Comparison of ENCODE assay signal across 28 mouse cellular contexts in the genomic region with DNA sequence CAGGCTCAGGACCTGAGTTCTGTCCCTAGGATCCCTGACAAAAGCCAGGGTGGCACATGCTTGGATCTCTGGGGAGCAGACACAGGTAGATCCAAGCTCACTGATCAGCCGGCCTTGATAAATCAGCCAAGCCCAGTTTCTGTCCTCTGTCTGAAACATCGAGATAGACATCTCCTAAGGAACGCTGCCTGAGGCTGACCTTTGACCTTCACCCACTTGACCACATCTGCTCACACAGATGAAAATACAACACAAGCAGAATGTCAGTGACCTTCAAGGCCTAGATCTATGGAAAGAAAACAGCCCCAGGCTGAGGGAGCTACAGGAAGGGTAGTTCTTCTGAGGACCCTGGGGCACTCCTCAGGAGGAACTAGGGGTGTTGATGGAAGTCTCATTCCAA.
A peak's percentile ranks its signal among the peaks of the same experiment; 100 is the strongest.
DNase-seq lines count a peak whose midpoint lies in the region; ATAC-seq lines count a peak whose summit lies in the region.
"Had no signal": no experiment of that assay in that cellular context is flagged by ENCODE, and none has a peak within 500 bp of the region (broad histone marks: within the 10 kb centered on the region; RNA-seq: fewer than 3 reads in every experiment).

No protein-coding gene starts in this region.

- no peak overlapping the region for H3K4me3 ChIP-seq in embryonic facial prominence, embryonic 10.5 days
- no peak overlapping the region for H3K4me3 ChIP-seq in heart, embryonic 11.5 days (ENCODE audit: low read depth, low read length)
- H3K4me3 ChIP-seq: embryonic facial prominence, embryonic 15.5 days; forebrain, embryonic 12.5 days; heart, adult 2 months; heart, embryonic 13.5 days; hindbrain, embryonic 12.5 days; liver, embryonic 13.5 days; megakaryocyte, embryonic 14.5 days; midbrain, embryonic 13.5 days had no signal

- no peak overlapping the region for H3K9ac ChIP-seq in heart, embryonic 11.5 days (ENCODE audit: low read depth, low read length)
- H3K9ac ChIP-seq: embryonic facial prominence, embryonic 15.5 days; forebrain, embryonic 12.5 days; forebrain, postnatal 0 days; heart, embryonic 13.5 days; hindbrain, embryonic 12.5 days; liver, embryonic 13.5 days; midbrain, embryonic 13.5 days had no signal

- no peak overlapping the region for H3K27ac ChIP-seq in embryonic facial prominence, embryonic 10.5 days (replicated peaks)
- no peak overlapping the region for H3K27ac ChIP-seq in heart, embryonic 11.5 days (ENCODE audit: low read depth, low read length)
- H3K27ac ChIP-seq: embryonic facial prominence, embryonic 15.5 days; forebrain, embryonic 12.5 days; heart, adult 2 months; heart, embryonic 13.5 days; hindbrain, embryonic 12.5 days; liver, embryonic 13.5 days; midbrain, embryonic 13.5 days had no signal

- peak; percentile 18 for DNase-seq in kidney, adult 18-20 months
- DNase-seq in kidney, adult 8-10 months: no peak
- DNase-seq in ES-CJ7 (ENCODE audit: low read depth, low spot score): peak; percentile 21
- DNase-seq in ZHBTc4 (ENCODE audit: low read depth, low spot score): peak; percentile 47
- DNase-seq in embryonic facial prominence, embryonic 10.5 days (ENCODE audit: low spot score): peak; percentile 18
- no peak for DNase-seq in left cerebral cortex, adult 8-10 months (ENCODE audit: low spot score in 2 of 2)
- DNase-seq: adrenal gland, postnatal 10 days; cerebellum, adult 8-10 months; cerebellum, postnatal 25 days; forebrain, postnatal 0 days; heart, adult 2 months; heart, postnatal 10 days; left cerebral cortex, postnatal 4 days; liver, embryonic 13.5 days; lung, adult 18-20 months; lung, postnatal 4 days; right cerebral cortex, postnatal 25 days; thymus, adult 18-20 months; thymus, postnatal 25 days had no signal

- WGBS in embryonic facial prominence, embryonic 10.5 days: 28% methylated on average over 3 of the region's 3 CpGs
- WGBS in heart, embryonic 11.5 days (ENCODE audit: insufficient replicate concordance): 40% methylated on average over 3 of the region's 3 CpGs

- no peaks in the 10 kb centered on the region for H3K9me3 ChIP-seq in embryonic facial prominence, embryonic 10.5 days
- no peaks in the 10 kb centered on the region for H3K9me3 ChIP-seq in heart, embryonic 11.5 days (replicated peaks; ENCODE audit: control insufficient read depth, low read length)
- H3K9me3 ChIP-seq: embryonic facial prominence, embryonic 15.5 days; forebrain, embryonic 12.5 days; heart, embryonic 13.5 days; hindbrain, embryonic 12.5 days; liver, embryonic 13.5 days; megakaryocyte, embryonic 14.5 days; midbrain, embryonic 13.5 days had no signal

- H3K4me2 ChIP-seq in heart, embryonic 11.5 days: no peak overlapping the region
- H3K4me2 ChIP-seq: embryonic facial prominence, embryonic 15.5 days; forebrain, embryonic 12.5 days; heart, embryonic 13.5 days; hindbrain, embryonic 12.5 days; liver, embryonic 13.5 days; midbrain, embryonic 13.5 days had no signal

- H3K36me3 ChIP-seq in embryonic facial prominence, embryonic 10.5 days (replicated peaks): peaks cover 51% of the 10 kb centered on the region
- no peaks in the 10 kb centered on the region for H3K36me3 ChIP-seq in heart, embryonic 11.5 days (ENCODE audit: control insufficient read depth, insufficient read depth, low read length)
- H3K36me3 ChIP-seq: liver, embryonic 13.5 days had no signal

- peaks cover 8% of the 10 kb centered on the region for H3K4me1 ChIP-seq in embryonic facial prominence, embryonic 10.5 days
- H3K4me1 ChIP-seq in heart, embryonic 11.5 days (ENCODE audit: control insufficient read depth, insufficient read depth, low read length): peaks cover 6% of the 10 kb centered on the region
- H3K4me1 ChIP-seq: embryonic facial prominence, embryonic 15.5 days; forebrain, embryonic 12.5 days had no signal

- ATAC-seq in heart, embryonic 11.5 days (replicated peaks; ENCODE audit: insufficient number of reproducible peaks, low FRiP score, low TSS enrichment): no peak
- ATAC-seq: forebrain, postnatal 0 days; intestine, postnatal 0 days; lung, postnatal 0 days; midbrain, embryonic 13.5 days had no signal

- no peaks in the 10 kb centered on the region for H3K27me3 ChIP-seq in embryonic facial prominence, embryonic 10.5 days (replicated peaks; ENCODE audit: low read depth, poor library complexity, severe bottlenecking)
- H3K27me3 ChIP-seq in heart, embryonic 11.5 days (ENCODE audit: control insufficient read depth, insufficient read depth, low read length): no peaks in the 10 kb centered on the region
- H3K27me3 ChIP-seq: embryonic facial prominence, embryonic 15.5 days; forebrain, embryonic 12.5 days; heart, embryonic 13.5 days; hindbrain, embryonic 12.5 days; liver, embryonic 13.5 days; midbrain, embryonic 13.5 days had no signal

Comparison
In these comparisons a context has a peak if more than half of its experiments do, and no peak if none do; other contexts are left out.
1. DNase-seq: peak in kidney, adult 18-20 months (single experiment), ES-CJ7 (single experiment), ZHBTc4 (single experiment) and embryonic facial prominence, embryonic 10.5 days (single experiment); none in kidney, adult 8-10 months (0 of 2) and left cerebral cortex, adult 8-10 months (0 of 2).